Mouse (Mus musculus) v-Abl transformed pro-B cells (cell line): Measurements from ENCODE around the gene Htra3.

Experiments used
- in situ Hi-C, 2 experiments: fragments of 400-800 bp; cut with MboI; formaldehyde crosslinking; loops; one replicate each; pipeline ENCODE4 v1.15.1; 2025; ENCODE audit not compliant: unreplicated experiment in 2 of 2

Gene Htra3

DNA sequence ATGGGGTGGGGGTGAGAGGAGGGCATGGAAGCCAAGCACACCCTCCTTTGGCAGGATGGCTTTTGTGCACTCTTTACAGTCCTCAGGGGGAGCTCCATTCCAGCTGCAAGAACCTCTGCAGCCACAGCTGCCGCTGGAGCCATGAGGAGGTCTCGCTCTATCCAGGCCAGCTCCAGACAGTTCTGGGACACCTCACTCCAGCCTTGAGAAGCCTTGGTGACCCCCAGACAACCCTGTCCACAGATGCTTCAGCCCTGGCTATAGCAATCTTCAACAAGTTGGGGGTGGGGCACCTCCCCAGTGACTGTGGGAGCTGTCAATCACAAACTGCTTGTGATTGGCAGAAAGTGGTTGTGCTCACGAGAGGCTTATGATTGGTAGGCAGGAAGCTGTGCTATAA, 20.1 kb downstream of the Htra3 start:
- in situ Hi-C loops: no loop called here

DNA sequence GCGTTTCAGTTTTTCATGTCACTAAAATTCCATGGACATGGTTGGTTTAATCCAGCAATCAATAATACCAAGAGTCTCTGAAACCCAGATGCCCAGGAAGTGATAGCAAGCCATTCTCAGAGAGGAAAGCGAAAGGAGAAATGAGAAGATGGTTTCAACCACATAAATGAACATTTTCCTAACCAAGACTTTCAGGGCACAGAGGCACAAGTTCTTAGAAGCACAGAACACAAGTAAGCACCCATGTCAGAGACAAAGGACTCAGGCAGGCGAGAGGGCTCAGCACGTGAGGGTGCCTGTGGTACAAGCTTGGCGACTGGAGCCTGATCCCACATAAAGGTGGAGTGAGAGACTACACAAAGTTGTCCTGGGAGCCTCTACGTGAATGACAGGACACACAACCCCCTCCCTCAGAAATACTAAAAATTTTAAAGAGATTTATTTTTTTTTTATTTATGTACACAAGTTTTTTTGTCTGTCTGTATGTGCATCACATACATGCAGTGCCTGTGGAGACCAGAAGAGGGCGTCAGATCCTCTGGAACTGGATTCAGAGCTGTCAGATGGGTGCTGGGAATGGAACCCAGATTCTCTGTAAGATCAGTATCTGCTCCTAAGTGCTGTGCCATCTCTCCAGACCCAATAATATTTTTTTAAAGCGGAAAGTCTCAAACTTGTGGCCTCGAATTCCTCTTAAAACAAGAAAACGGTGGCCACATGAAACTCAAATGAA, 23.7 kb downstream of the Htra3 start:
- in situ Hi-C loops: no loop called here

DNA sequence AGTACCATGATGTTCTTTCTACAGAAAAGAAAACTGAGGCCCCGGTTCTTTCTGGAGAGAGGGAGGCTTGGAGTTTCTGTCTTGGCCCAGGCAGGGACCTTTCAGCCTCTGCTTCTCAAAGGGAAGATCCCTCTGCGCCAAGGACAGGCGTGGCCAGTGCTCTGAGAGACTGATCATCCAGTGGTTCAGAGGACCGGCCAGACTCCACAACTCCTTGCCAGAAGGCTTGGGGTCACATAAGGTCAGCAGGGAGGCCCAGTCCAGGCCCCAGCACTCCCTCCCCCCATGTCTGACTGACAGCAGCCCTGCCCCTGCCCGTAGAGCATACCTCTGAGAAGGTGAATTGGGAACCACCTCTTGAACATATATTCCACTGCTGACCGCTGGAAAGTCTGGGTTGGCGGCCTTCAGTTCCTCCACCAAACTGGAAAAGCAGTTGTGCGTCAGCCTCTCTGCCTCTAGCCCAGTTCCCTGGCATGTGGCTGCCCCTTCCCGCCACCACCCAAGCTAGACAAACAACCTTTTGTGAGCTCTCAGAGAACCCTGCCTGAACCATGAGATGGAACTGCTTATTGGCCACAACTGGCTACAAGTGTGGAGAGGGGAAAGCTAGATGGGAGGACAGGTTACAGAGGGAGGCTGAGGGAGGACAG, 25.7 kb downstream of the Htra3 start:
- in situ Hi-C loops: no loop called here

DNA sequence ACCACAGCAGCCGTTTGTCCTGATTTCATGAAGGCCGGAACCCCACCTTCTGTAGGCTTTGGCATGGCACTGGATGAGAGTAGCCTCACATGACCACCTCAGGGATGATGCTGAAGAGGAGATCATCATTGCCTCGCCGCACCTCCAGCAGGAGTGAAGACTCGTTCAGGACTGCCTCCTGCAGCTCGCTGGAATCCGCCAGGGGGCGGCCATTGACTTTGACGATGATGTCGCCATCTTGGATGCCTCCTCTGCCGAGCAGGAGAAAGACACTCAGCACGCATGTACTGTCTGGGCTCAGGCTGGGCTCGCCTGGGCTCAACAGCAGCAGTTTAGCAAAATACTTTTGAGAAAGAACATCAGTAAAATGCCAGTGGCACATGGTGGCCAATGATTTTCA, 26.7 kb downstream of the Htra3 start:
- in situ Hi-C loops: no loop called here

DNA sequence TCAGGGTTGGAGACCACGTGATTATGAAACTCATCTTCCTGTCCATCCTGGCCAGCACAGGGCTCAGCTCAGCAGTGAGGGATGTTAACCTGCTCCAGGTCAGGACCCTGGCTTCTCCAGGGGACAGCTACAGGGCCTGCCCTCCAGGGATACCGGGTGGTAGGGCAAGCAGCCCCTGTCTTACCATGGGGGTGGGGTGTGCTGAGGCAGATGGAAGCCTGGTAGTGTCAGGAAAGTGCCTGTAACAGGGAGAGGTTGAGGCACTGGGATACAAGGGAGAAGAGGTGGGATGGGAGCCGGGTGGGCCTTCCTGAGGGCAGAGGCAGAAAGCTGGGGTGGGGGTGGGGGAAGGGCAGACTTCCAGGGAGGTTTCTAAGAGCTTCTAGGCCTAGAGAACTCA, 27.3 kb downstream of the Htra3 start:
- in situ Hi-C loops: no loop called here

- in situ Hi-C loops: no loop called here
These were observed 31.4 kb downstream of the Htra3 start for GRCm38 (mm10) chr5:35648230-35648629.

GRCm38 (mm10) chr5:35647562-35647961, 32.0 kb downstream of the Htra3 start:
- in situ Hi-C loops: no loop called here

DNA sequence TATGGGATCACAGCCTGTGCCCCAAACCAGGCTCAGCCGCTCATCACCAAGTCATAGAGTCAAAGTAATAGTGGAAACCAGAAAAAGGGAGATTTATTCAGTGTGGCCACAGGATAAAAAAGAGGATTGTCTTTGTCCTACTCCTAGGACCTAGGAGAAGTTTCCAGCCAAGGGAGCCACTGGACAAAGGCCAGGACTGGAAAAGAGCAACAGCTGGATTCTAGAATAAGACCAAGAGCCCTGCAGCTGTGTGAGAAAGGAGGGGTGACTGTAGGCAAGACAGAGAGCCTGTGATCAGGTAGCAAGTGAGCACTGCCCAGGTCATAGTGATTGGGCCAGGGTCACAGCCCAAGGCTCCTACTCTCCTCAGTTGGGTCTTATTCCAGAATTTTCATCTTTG, 32.7 kb downstream of the Htra3 start:
- in situ Hi-C loops: no loop called here

DNA sequence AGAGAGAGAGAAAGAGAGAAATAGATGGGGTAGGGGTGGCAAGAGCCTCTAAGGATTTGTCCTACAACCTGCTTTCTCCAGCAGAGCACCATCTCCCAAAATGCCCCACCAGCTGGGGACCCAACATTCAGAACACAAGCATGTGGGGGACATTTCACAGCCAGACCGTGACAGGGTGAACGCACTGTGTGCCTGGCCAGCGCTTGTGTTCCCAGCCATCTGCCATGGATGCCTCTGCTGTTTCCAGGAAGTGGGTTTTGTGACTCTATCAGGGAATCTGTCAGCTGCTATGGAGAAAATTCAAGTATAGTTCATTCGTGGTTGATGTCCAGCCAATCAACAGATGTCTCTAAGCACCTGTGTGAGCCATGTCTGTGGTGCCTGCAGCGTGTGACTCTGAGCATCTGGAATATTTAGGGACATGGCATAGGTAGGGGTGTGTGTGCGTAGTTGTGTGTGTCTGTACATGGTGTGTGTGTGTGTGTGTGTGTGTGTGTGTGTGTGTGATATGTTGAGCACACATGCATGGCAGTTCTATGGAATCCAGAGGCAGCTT, 33.6 kb downstream of the Htra3 start:
- in situ Hi-C loops: no loop called here

- in situ Hi-C loops: loop anchor here in 1 of 2 experiments (5.0 kb wide), 1 partner anchor 37 kb away; no protein-coding TSS in a partner anchor
These were observed 35.5 kb downstream of the Htra3 start for GRCm38 (mm10) chr5:35644082-35644481.

DNA sequence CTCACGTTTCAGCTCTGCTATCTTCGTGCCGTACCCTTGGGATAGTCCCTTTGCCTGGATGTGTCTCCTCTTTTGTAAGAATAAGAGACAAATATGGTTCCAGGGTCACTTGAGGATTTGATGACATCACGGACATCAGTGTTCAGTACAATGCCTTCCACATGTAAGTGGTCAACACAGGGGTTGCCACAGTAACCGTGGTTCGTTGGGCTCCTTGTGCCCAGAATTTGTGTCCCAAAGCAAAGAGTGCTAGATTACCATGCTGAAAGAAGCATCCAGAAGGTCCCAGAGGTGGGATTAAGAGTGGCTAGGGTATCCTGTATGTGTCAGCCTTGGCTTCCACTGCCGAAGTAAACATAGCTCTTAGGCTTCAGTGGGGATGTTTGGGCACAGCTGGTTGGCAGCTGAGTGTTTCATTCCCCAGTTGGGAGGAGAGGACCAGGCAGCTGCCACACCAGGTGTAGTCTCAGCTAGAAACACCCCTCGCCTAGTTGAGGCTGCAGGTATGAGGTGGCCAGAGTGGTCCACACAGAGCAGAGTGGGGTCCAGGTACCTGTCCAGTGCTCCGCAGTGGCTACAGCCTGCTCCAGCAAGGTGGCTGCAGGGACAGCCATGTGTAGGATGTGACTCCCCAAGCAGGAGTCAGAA, 36.1 kb downstream of the Htra3 start:
- in situ Hi-C loops: loop anchor here in 1 of 2 experiments (5.0 kb wide), 1 partner anchor 36 kb away; no protein-coding TSS in a partner anchor

GRCm38 (mm10) chr5:35641961-35642584, 37.5 kb downstream of the Htra3 start:
- in situ Hi-C loops: loop anchor here in 1 of 2 experiments (5.0 kb wide), 1 partner anchor 35 kb away; no protein-coding TSS in a partner anchor

DNA sequence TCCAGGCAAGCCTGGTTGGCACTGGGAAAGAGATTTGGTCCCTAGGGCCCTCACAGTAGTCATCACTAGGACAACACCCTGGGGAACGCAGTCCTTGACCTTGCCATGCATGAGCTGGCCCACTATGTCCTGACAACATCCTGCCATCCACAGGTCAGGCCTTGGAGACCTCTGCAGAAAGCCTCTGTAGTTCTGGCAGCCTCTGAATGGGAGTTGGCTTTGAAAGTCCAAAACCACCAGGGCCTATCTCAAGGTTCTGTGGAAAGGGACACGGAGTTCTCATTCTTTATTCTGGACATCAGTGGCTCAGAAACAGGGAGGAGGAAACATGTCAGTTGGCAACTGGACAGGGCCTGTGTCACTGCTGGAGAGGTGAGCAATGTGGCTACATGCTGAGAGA, 43.6 kb downstream of the Htra3 start:
- in situ Hi-C loops: no loop called here

GRCm38 (mm10) chr5:35632841-35633240, 46.7 kb downstream of the Htra3 start:
- in situ Hi-C loops: no loop called here

GRCm38 (mm10) chr5:35631755-35632154, 47.8 kb downstream of the Htra3 start:
- in situ Hi-C loops: no loop called here

DNA sequence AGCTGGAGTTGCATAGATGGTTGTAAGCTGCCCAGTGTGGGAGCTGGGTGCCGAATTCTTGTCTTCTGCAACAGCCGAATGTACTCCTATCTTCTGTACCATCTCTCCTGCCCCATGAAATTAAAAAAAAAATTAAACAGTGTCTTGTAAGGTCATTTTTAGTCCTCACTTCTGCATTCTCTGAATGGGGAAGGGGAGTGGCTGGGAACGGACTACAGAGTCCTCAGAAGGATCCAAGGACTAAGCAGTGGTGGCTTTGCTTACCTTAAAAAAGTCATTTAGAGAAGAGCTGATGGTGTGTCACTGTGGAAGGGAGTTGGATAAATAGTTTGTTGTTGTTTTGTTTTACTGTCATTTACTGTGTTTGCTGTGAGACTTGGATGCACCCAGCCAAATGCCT, 48.4 kb downstream of the Htra3 start:
- in situ Hi-C loops: no loop called here

DNA sequence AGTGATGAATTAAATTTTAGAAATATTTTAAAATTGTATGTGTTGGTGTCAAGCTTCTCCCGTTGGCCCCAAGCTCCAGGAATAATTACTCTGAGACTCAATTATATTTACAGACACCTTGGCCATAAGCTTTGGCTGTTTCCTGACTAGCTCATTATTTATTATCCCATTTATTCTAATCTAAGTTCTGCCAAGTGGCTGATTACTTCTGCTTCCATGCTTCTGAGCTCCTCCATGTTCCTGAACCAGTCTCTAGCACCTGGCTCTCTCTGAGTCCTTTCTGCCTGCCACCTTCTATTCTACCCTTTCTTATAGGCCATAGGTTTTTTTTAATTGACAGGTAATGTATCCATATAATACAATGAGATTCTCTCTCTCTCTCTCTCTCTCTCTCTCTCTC, 48.9 kb downstream of the Htra3 start:
- in situ Hi-C loops: no loop called here

DNA sequence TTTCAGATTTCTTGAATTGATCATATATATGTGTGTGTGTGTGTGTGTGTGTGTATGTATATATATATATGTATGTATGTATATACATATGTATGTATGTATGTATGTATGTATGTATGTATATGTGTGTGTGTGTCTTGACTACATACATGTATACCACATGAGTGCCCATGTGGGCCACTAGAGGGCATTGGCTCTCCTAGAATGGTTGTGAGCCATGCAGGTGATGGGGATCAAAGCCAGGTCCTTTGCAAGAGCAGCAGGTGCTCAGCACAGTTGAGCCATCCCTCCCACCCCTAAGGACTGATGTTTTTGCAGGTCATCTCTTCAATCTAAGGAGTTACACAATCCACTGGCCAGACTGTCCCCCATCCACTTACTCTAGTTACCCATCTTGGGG, 50.2 kb downstream of the Htra3 start:
- in situ Hi-C loops: no loop called here

- in situ Hi-C loops: no loop called here
These were observed 50.9 kb downstream of the Htra3 start for GRCm38 (mm10) chr5:35628685-35629084.

- in situ Hi-C loops: no loop called here
These were observed 52.2 kb downstream of the Htra3 start for GRCm38 (mm10) chr5:35627307-35627840.

DNA sequence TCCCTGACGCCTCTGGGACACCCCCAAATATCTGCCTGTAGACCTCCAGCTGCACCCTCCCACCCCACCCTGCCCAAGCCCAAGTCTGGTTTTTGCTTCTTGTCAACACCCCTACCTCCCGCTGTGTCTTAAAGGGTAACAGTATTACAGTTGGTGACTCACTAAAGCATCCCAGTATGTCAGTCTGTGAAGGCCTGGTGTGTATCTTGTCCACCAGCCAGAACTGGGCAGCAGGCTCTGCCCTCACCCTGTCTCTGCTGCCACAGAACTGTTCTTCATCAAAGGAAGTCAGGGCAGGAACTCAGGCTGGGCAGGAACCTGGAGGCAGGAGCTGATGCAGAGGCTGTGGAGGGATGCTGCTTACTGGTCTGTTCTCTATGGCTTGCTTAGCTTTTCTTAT, 53.2 kb downstream of the Htra3 start:
- in situ Hi-C loops: no loop called here
